Mouse (Mus musculus): ENCODE data around the gene Slc2a4.

Slc2a4 gene

DNA sequence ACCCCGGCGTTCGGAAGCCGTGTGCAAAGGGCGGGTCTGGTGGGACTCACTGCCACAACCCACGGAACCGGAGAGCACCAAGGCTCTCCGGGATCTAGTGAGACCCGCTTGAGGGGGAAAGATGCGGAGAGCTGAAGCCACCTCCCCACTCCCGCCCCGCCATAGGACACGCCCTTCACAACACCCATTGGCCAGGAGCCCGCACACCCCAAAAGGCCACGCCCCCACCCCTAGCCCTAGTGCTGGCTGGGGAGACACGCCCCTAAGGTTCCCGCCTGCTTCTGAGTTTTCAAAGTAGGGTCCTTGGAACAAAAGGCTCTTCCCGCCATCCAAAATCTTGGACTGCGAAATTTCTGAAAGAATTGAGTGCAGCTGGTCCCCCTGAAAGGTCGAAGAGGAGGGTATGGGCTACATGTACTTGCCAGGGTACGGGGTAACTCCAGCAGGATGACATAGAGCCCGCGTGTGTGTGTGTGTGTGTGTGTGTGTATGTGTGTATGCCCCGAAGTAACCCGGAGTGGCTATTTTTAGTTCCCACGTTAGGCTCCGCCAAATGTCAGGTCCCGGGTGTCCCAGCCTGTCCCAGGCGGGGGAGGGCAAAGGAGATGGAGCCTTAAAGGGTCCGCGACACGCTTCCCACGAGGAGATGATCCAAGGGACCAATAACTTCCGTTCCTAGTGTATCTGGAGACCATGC lies at the start of gene Slc2a4:
Gene Slc2a4 (minus strand): TSS at position 123 of the 697 bp plus-strand sequence.
- DNase-seq (ENCODE audit: low read depth): peak; percentile 94

DNA sequence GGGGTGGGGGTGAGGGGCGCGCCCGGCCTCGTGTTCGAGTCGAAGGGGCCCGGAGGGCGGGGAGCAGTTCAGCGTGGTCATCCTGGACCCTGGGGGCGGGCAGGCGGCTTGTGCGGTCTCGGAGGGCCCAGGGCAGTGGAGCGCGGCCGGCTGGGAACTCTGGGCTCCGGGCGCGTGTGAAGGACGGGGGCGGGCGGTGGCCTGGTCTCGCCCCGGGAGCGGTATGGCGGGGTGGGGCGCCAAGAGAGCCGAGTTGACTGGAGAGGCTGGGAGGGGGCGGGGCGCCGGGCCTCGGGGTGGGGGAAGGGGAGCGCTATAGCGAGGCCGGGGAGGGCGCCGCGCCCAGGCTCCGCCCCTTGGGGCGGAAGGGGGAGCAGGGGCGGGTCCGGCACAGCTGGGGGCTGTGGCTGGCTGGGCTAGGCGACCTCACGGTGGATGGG lies 49.1 kb upstream of the Slc2a4 start:
- peak; percentile 78 for DNase-seq (ENCODE audit: low read depth)

DNA sequence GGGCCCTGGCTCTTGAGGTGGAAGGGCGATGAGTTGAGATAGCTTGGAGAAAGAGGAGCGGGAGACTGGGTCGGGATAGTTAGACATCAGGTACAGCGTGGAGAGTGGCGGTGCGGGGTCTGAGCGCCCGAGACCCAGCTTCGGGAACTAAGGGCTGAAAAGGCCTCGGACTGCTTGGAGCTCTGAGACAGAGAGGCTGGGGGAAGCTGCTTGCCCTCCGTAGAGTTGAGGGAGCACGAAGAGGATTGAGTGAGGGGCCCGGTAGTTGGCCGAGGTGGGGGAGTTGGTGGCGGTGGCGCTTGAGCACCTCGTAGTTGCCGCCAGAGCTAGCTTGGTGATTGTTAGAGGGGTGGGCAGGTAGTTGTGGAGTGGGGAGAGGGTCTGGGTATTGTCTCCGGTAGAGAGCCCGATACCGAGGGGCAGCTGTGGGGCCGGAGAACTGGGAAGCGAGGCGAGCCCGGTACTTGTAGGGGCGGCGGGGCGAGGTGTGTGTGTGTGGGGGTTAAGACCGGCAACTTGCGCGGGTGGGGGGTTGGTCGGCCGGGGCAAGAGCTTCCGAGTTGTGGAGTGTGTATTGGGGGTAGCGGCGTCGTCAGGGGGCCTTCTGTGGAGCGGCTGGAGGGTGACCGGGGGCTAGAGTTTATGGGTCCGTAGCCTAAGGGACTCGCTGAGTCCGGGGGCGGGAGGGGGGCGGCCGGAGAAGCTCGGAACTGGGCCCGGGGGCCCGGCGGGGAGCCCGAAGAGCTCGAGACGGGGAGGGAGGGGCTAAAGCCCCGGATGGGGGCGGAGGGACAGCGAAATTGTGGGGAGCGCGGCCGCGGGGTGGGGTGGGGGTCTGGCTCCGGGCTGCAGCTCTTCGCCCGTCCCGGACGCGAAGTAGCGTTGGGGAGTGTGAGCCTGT lies 48.4 kb upstream of the Slc2a4 start:
- no peak for DNase-seq (ENCODE audit: low read depth)

DNA sequence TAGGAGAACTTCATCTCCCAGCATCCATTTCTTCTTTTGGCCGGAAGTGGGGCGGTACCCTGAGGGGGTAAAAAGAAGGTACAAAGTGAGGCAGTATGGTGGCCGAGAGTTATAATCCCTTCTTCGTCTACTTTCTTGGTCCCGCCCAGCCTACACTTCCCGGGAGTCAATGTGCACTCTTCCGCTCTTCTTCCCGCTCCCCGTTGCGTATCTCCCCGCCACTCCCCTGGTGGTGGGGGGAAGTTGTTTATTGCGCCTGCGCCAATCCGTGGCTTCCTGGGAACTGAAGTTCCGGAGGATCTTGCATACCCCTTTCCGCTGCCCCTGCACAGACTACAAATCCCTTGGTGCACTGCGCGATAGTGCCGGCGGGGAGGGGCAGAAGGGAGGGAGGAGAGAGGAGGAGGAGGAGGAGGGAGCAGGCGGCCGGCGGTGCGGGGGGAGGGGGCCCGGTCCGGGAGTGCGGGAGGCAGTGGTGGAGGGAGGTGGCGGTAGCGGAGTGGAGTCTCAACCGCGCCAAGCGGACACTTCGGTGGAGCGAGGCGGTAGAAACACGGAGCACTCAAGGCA lies 47.5 kb upstream of the Slc2a4 start, which contains the start of gene Phf23:
Gene Phf23 (plus strand): TSS at position 387 of the 570 bp plus-strand sequence.
- peak; percentile 98 for DNase-seq (ENCODE audit: low read depth)

DNA sequence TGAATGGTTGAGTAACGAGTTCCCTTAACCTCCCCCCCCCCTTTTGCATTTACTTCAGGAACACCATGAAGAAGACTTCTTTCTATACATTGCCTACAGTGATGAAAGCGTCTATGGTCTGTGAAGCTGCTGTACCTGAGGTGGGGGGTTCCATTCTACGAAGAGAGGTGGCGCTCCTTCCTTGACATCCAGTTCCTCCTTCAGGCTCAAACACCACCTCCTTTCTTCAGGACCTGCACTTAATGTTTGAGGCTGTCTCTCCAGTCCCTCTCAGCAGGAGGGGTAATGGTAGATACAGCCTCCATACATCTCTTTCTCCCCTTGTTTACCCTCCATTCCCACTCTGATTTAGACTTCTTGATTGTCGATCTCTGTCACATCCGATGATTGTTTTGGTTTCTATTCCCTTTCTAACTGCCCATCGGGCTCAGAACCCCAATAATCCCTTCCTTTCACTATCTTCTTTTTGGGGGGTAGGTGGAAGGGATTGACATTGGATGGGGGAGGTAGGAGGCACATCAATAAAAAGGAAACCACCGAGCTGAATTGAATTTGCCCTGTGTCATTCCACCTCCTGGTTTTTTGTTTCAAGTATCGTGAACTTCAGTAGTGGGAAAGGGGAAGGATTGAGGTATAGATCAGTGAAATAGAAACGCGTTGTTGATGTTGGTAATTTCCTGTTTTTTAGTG lies 46.6 kb upstream of the Slc2a4 start:
- no peak for DNase-seq (ENCODE audit: low read depth)

DNA sequence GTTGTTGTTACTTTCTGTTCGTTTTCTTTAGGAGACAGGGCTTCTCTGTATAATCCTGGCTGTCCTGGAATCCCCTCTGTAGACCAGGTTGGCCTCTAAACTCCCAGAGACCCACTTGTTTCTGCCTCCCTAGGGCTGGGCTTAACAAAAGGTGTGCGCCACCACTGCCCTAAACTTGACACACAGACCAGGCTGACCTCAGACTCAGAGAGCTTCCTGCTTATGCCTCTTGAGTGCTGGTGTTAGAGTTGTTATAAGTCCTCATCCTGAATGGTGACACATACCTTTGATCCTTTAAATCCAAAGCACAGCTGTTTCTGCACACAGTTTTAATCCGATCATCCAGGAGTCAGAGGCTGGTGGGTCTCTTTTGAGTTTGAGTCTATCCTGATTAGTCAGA lies 44.9 kb upstream of the Slc2a4 start:
- no peak for DNase-seq (ENCODE audit: low read depth)

DNA sequence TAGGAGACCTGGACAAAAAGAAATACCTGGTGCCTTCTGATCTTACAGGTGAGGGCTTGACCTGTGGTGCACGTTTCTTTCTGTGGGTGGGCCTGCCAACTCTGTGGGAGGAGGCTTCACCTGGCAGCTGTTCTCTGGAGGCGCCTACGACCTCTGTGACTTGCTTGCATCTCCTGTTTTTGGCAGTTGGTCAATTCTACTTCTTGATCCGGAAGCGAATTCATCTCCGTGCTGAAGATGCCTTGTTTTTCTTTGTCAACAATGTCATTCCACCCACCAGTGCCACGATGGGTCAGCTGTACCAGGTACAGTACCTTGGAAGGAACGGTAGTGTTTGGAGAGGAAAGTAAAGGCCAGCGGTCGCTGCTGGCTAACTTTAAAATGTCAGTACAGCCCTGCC lies 44.4 kb upstream of the Slc2a4 start:
- DNase-seq (ENCODE audit: low read depth): no peak

DNA sequence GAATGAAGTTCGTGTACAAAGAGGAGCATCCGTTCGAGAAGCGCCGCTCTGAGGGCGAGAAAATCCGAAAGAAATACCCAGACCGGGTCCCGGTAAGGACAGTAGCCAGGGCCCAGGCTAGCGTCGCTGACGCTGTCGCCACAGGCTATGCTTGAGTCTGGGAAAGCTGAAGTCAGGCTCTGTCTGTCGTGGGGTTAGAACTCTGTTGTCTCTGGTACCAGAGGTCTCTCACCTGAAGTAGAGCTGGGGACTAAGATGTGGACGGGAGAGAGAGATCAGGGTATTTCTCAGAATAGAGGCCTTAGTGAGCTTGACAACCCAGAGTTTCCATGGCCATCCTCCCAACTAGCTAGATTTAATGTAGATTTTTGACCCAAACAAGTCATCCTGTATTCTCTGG lies 43.7 kb upstream of the Slc2a4 start:
- DNase-seq (ENCODE audit: low read depth): no peak

DNA sequence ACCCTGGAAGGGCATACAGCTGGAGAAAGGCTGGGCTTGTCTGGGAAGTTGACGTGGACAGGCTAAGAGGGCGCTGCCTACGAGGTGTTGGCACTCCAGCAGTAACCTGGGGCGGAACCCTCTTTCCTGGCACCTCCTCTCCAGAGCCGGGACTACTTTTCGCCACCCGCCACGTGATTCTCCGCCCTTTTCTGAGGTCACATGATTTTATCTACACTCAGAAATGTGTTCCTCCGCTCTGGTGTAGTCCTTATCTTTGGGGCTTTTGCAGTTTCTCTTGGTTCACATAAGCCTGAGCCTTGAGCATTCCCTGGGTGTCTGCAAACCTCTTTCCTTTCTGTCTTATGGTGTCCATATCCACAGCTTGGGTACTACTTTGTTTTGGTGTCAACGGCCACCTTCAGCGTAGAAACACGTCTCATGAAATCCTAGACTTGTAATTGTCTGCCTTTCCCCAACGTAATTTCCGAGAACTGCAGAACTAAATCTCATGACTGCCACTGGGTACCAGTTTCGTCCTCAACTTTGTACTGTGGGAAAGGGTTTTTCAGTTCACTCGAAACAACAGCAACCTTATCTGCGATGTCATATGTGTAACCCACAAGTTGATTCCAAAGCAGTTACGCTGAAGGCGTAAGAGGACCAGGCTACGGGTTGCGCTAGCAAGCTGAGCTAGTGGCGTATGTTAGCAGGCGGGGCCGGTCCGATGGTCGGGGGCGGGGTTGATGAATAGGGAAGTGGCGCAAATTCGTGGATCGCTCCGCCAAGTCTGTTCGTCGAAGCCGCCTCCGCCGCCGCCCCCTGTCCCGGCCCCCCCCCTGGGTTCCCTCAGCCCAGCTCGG lies 43.1 kb upstream of the Slc2a4 start, which contains the start of gene Gabarap:
Gene Gabarap (plus strand): TSS at position 294 of the 842 bp plus-strand sequence.
- peak; percentile 95 for DNase-seq (ENCODE audit: low read depth)

DNA sequence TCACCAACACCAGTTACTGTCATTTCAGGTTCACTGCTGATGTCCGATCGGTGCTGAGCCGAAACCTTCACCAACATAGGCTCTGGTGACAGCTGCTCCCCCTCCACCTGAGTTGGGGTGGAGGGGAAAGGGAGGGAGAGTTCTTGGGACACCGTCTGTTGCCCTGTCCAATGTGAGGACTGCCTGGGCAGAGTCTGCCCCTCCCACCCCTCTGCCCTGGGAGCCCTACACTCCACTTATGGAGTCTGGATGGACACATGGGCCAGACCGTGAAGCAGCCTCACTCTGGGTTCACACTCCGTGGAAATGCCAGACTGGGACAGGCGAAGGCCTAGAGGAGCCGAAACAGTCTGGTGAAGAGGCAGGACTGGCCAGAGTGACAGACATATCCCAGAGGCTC lies 42.0 kb upstream of the Slc2a4 start:
- no peak for DNase-seq (ENCODE audit: low read depth)

DNA sequence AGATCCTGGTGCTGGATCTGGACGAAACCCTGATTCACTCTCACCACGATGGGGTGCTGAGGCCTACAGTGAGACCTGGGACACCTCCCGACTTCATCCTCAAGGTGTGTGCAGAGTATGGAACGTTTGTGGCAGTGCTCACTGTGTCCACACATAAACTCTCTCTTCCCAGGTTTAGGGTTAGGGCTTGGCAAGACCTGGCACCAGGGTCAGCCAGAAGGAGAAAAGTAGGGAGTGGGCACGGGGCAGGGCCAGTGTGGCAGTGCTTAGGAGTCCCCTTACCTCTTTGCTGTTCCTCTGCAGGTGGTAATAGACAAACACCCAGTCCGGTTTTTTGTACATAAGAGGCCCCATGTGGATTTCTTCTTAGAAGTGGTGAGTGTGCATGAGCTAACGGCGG lies 36.4 kb upstream of the Slc2a4 start:
- DNase-seq (ENCODE audit: low read depth): no peak

DNA sequence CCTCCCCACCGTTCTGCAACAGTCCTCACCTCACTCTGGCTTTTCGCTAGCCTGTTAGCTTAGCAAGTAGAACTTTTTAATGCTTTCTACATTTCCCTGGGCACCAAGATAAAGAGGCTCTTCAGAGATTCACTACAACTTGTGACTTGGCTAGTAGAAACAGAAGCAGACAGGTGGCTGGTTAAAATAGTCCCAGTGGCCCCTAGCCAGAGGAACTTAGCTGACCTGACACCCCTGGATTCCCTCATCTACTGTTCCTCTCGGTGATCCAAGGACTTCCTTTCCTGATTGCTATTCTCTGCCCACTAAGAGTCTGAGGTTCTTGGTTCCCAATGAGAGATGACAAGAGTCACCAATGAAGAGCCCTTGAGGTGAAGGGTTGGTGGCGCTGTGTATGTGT lies 35.4 kb upstream of the Slc2a4 start:
- no peak for DNase-seq (ENCODE audit: low read depth)

DNA sequence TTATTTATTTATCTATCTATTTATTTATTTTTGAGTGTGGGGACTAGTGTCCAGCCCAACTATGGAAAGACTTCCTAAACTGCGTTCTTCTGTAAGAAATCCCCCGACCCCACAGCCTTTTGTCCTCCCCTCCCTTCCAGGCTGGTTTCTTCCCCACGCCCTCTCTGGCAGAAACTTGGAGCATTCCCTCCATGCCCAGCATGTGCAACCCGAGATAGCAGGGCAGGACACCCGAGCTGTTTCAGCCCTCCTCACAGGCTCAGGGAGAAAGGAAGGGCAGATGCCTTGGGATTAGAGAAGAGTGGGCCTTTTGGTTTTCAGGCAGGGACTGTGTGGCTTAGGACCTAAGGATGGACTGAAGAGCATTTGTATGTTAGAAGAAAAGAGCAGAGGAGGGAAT lies 34.9 kb upstream of the Slc2a4 start:
- no peak for DNase-seq (ENCODE audit: low read depth)

DNA sequence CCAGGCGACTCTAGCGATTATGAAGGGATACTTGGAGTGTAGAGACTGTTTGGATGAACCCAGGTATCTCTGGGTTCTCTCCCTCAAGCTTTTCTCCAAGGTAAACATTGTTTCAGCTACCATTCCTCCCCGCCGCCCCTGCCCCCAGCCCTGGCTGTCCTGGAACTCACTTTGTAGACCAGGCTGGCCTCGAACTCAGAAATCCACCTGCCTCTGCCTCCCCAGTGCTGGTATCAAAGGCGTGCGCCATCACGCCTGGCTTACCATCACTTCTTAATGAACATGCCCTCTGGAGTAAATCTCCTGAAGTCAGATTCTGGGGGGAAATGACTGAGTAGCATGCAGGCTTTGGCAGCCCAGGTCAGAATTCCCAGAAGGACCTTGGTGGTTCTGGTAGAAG lies 34.2 kb upstream of the Slc2a4 start, which contains the start of gene Elp5:
Gene Elp5 (minus strand): TSS at position 293 of the 400 bp plus-strand sequence.
- DNase-seq (ENCODE audit: low read depth): no peak

DNA sequence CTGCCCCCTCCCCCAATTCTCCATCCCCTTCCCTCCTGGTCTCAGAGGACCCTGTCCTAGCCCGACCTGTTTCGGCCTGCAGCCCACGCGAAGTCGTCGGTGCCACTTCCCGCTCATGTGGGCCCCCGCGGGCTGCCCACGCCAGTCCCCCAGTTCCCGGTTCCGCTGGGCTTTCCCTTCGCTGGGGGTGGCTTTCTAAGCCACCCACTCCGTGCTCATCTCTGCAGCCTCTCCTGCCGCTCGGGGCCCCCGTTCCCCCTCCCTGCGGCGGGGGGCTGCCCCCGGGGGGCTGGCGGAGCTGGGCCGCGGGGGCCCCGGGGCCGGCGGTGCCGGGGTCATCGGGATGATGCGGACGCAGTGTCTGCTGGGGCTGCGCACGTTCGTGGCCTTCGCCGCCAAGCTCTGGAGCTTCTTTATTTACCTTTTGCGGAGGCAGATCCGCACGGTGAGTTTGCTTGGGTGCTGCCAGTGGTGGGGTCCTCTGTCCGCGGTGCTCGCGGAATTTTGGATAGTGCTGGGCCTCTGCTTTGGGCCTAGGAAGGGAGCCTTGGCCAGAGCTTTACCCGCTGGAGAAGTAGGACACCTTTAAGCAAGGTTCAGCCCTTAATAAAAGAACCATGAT lies 33.3 kb upstream of the Slc2a4 start, which contains the start of gene Ctdnep1:
Gene Ctdnep1 (plus strand): TSS at position 16 of the 622 bp plus-strand sequence.
- no peak for DNase-seq (ENCODE audit: low read depth)

DNA sequence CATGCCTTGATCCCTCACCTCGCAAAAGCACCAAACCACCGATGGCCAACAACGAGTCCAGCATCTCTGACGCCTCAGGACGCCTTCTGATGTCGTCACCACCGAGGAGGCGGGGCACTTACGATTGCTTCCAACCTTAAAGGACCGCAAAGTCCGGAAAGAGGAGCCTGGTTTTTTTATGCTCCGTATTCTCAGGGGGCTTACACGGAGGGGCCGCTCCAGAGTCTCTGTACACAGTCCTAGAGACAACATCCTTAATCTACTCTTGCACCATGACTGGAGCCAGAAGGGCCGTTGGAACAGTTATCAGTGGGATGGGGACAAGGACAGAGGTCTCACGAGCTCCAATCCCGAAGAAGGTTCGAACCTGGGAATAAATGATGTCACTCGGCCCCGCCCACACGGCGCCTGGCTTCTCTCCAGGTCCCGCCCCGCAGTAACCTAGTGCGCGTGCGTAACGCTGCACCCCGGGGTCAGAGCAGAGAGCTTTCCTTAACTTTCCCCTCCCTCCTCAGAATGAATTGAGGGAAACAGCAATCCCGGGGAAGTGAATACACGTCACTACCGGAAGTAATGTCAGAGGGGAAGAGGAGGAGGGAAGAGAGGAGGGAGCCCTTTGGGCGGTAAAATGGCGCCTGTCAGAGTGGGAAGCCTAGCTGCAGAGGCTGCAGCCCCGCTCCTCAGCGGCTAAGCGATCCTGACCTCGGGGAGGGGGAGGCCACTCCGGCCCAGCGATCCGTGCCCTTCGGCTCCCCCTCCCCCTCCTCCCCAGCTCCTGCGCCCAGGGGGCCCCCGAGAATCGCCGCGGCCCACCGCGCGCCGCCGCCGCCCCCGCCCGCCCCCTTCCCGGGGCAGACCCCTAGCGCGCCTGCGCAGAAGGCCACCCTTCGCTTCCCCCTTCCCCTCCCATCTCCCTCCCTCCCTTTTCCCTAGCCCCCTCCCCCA lies 32.5 kb upstream of the Slc2a4 start:
- DNase-seq (ENCODE audit: low read depth): peak; percentile 98

DNA sequence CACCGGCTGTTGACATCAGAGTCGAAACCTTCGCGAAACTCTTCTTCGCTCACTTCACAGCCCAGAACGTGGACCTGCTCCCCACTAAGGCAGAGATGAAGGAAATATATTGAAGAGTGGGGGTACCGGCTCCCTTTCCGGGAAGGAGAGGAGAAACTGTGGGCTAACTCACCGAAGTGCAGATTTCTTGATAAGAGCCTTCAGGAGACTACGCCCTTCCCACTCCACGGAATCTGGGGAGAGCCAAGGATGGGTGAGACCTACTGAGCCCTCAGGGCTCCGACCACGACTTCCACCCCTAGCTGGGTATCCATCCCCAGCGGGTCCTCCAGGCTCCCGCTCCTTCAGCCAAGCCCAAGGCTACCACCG lies 31.8 kb upstream of the Slc2a4 start:
- no peak for DNase-seq (ENCODE audit: low read depth)

DNA sequence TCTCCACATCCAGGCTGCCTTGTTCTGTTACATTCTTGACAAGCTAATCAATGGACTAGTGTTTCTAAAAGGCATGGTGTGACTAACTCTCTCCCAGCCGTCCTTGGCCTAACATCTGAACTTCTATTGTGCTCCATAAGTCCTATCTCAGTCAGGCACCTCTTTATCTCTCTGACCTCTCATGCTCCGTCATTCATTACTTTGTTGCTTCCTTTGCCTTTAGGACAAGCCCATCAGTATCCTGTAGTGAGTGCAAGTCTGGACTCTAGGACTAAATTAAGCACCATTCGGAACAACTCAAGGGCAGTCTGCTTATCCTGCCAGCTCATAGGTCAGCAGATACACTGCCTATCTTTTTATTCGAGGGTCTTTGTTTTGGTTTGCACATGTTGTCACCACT lies 28.3 kb upstream of the Slc2a4 start:
- no peak for DNase-seq (ENCODE audit: low read depth)

DNA sequence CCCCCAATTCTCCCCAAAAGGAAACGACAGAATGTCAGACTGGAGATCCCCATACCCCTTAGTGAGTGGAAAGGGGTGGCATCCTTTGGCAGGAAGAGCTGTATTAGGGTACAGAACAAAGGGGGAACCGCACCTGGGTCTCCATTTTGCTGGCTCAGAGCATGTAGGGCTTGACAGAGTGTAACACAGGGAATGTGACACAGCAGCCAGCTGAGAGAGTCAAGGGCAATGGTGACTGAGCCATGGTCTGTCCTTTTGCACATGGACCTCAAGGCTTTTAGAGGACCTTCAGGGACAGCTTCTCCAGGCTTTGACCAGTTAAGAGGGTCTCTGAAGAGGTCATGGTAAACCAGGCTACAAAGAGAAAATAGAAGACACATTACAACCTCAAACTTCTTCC lies 26.9 kb upstream of the Slc2a4 start:
- no peak for DNase-seq (ENCODE audit: low read depth)
